Comparison of ENCODE assay signal across 9 mouse cellular contexts in the genomic region with DNA sequence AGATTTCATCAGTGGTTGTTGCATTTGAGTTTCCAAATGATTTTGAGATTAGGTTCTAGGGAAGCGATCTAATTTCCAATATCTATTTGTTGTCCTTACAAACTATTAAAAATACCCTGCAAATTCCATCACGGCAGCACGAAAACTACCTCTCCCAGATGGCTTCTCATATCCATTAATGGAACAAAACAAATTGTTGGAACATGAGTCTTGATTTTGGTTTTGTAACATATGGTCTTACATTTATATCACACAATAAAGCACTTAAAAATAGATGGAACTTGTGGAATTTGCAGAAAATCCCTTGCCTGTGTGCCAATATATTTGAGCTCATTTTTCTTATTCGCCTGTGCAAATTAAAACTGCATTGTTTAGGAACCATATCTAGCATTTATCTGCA.
"Had no signal": no experiment of that assay in that cellular context is flagged by ENCODE, and none has a peak within 500 bp of the region (broad histone marks: within the 10 kb centered on the region; RNA-seq: fewer than 3 reads in every experiment).

No protein-coding gene starts in this region.

- DNase-seq: lung, adult 18-20 months; lung, embryonic 14.5 days; lung, postnatal 10 days; lung, postnatal 4 days; right cerebral cortex, postnatal 14 days; spleen, adult 18-20 months; thymus, adult 2 months; thymus, postnatal 25 days; thymus, postnatal 4 days had no signal
